Mouse (Mus musculus): Measurements from ENCODE around the gene 1700029I15Rik. TPM values are rescaled to one million over a fixed set of nuclear protein-coding genes. Genes with fewer than 3 reads are reported as not detected.
A peak's percentile ranks its signal among the peaks of the same experiment; 100 is the strongest.

1700029I15Rik gene
- polyA plus RNA-seq, 1 experiment from 2014 or later, result 1.5 TPM

GRCm38 (mm10) chr2:92431611-92432179, 49.4 kb downstream of the 1700029I15Rik start:
- Histone ChIP-seq H3K27me3 (ENCODE audit: control insufficient read depth, insufficient read depth, low read length) (peaks cover 6% of the 10 kb centered on the region; the same call in 1 of the 2 replicates), H3K27ac (replicated peaks in 1 of 2; ENCODE audit: control insufficient read depth in 1 of 2, insufficient read depth in 1 of 2, low read depth in 2 of 2, low read length in 2 of 2) (peak overlapping the region; percentile 3 to 61; a peak in 3 of 4 replicates), H3K9me3 (ENCODE audit: control insufficient read depth, low read length) (peaks cover 3% of the 10 kb centered on the region; the same call in 1 of the 2 replicates), H3K4me3 (ENCODE audit: control insufficient read depth in 1 of 2, insufficient read depth in 1 of 2, low read depth in 1 of 2, low read length in 2 of 2) (peak overlapping the region; percentile 21 to 76), H3K4me1 (ENCODE audit: control insufficient read depth in 2 of 2, insufficient read depth in 2 of 2, low read length in 2 of 2) (peaks cover 40 to 64% of the 10 kb centered on the region in 2 experiments), H3K9ac (ENCODE audit: low read length) (peak overlapping the region; percentile 64), H3K36me3 (ENCODE audit: control insufficient read depth, insufficient read depth, low read length) (no peaks in the 10 kb centered on the region), H3K4me2 (ENCODE audit: low read length) (peak overlapping the region; percentile 93)
- ATAC-seq (ENCODE audit: insufficient number of reproducible peaks, insufficient read depth, low FRiP score, low read depth), result no peak
- 25% methylated on average over 11 of the region's 11 CpGs for WGBS

DNA sequence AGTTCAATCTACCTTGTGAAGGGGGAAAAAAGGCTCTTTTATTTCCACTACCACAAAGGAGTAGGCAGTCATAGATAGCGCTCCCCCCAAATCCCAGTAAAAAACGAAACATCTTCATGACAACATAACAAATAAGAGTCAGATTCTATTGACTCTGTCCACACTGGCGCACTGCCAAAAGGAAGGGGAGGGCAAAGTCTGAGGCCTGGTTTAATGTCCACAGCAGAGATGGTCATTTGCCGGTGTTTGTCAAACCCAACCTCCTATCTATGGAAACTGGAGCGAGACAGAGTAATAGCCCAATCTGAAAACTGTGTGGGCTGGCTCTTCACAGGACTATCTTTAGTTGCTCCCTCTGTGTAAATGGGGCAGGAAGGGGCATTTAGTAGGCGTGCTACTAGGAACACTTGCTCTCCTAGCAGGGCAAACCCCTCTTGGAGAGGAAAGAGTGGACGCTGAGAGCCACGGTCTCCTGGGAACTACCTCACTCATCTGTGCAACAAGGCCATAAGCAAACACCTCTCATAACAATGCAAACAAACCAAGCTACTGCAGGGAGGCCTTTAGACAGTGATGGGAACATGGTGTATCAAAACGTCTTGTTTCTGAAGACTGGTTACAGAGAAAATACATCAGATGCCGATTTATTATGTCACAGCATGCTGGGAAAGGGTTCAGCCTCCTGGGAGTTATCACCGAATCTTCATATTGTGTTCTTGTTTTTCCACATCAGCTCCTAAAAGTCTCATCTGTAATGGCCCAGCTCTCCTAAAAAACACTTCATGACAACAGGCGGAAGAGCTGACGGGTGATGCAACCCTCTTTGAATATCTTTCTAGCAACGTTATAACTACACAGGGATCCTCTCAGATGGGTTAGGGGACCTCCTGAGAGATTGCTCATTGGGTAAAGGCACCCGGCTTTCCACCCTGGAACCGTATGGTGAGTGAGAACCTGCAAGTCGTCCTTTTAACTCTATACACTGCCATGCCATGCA, 50.3 kb downstream of the 1700029I15Rik start:
- H3K27ac ChIP-seq (replicated peaks in 1 of 2; ENCODE audit: control insufficient read depth in 1 of 2, insufficient read depth in 1 of 2, low read depth in 2 of 2, low read length in 2 of 2), result no peak overlapping the region; a peak in 1 of 4 replicates

GRCm38 (mm10) chr2:92433578-92434374, 51.4 kb downstream of the 1700029I15Rik start, which contains the start of gene Cry2:
TSS of gene Cry2 (minus strand) at chr2:92434043.
- Histone ChIP-seq H3K36me3 (ENCODE audit: control insufficient read depth, insufficient read depth, low read length) (no peaks in the 10 kb centered on the region), H3K4me1 (ENCODE audit: control insufficient read depth in 2 of 2, insufficient read depth in 2 of 2, low read length in 2 of 2) (peaks cover 32 to 46% of the 10 kb centered on the region in 2 experiments)

More for the DNA sequence above, 50.3 kb downstream of the 1700029I15Rik start:
- Histone ChIP-seq H3K4me2 (ENCODE audit: low read length) (peak overlapping the region; percentile 93), H3K27me3 (ENCODE audit: control insufficient read depth, insufficient read depth, low read length) (peaks cover 6% of the 10 kb centered on the region; the same call in 1 of the 2 replicates), H3K9me3 (ENCODE audit: control insufficient read depth, low read length) (peaks cover 3% of the 10 kb centered on the region; the same call in 1 of the 2 replicates), H3K36me3 (ENCODE audit: control insufficient read depth, insufficient read depth, low read length) (no peaks in the 10 kb centered on the region), H3K4me1 (ENCODE audit: control insufficient read depth in 2 of 2, insufficient read depth in 2 of 2, low read length in 2 of 2) (peaks cover 39 to 56% of the 10 kb centered on the region in 2 experiments), H3K9ac (ENCODE audit: low read length) (peak overlapping the region; percentile 88), H3K4me3 (ENCODE audit: control insufficient read depth in 1 of 2, insufficient read depth in 1 of 2, low read depth in 1 of 2, low read length in 2 of 2) (peak overlapping the region; percentile 76 to 93)
- ATAC-seq (ENCODE audit: insufficient number of reproducible peaks, insufficient read depth, low FRiP score, low read depth), result no peak
- 42% methylated on average over 17 of the region's 17 CpGs for WGBS

GRCm38 (mm10) chr2:92434375-92434745, 52.0 kb downstream of the 1700029I15Rik start:
- Histone ChIP-seq H3K27ac (replicated peaks in 1 of 2; ENCODE audit: control insufficient read depth in 1 of 2, insufficient read depth in 1 of 2, low read depth in 2 of 2, low read length in 2 of 2) (no peak overlapping the region), H3K4me1 (ENCODE audit: control insufficient read depth in 2 of 2, insufficient read depth in 2 of 2, low read length in 2 of 2) (peaks cover 30 to 44% of the 10 kb centered on the region in 2 experiments)
- no peak for ATAC-seq (ENCODE audit: insufficient number of reproducible peaks, insufficient read depth, low FRiP score, low read depth)

More at GRCm38 (mm10) chr2:92433578-92434374, 51.4 kb downstream of the 1700029I15Rik start, which contains the start of gene Cry2:
- WGBS, result under 1% methylated on average over 76 of the region's 76 CpGs
- peak within 1 kb of the TSS; percentile 76 to 93 for H3K4me3 ChIP-seq (ENCODE audit: control insufficient read depth in 1 of 2, insufficient read depth in 1 of 2, low read depth in 1 of 2, low read length in 2 of 2)
- H3K9ac ChIP-seq (ENCODE audit: low read length), result peak within 1 kb of the TSS; percentile 88
- peak; percentile 99 for ATAC-seq (ENCODE audit: insufficient number of reproducible peaks, insufficient read depth, low FRiP score, low read depth)
- H3K4me2 ChIP-seq (ENCODE audit: low read length), result peak within 1 kb of the TSS; percentile 93
- H3K27me3 ChIP-seq (ENCODE audit: control insufficient read depth, insufficient read depth, low read length), result peaks cover 6% of the 10 kb centered on the region
- peaks cover 3% of the 10 kb centered on the region; the same call in 1 of the 2 replicates for H3K9me3 ChIP-seq (ENCODE audit: control insufficient read depth, low read length)
- peak within 1 kb of the TSS; percentile 53 to 56; a peak in 3 of 4 replicates for H3K27ac ChIP-seq (replicated peaks in 1 of 2; ENCODE audit: control insufficient read depth in 1 of 2, insufficient read depth in 1 of 2, low read depth in 2 of 2, low read length in 2 of 2)

DNA sequence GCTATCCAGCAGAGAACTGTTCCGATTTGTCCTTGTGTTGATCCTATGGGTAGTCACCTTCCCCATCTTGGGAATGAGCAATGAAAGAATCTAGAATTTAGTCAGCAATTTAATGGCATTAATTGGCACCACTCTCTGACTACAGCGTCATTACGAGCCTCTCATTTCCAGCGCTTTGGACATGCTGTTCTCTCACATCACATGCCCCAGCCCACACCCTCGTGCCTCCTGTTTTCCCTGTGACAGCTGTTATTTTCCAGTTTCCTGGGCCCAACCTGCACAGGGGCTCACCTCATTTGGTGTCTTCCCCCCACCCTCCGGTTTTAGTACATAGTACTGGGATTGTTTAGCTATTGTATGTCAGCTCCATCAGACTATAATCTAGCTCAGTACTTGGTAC, 52.7 kb downstream of the 1700029I15Rik start:
- Histone ChIP-seq H3K4me2 (ENCODE audit: low read length) (peak overlapping the region; percentile 93; the same call in 1 of the 2 replicates), H3K4me1 (ENCODE audit: control insufficient read depth in 2 of 2, insufficient read depth in 2 of 2, low read length in 2 of 2) (peaks cover 23 to 37% of the 10 kb centered on the region in 2 experiments), H3K27me3 (ENCODE audit: control insufficient read depth, insufficient read depth, low read length) (peaks cover 6% of the 10 kb centered on the region), H3K27ac (replicated peaks in 1 of 2; ENCODE audit: control insufficient read depth in 1 of 2, insufficient read depth in 1 of 2, low read depth in 2 of 2, low read length in 2 of 2) (no peak overlapping the region), H3K36me3 (ENCODE audit: control insufficient read depth, insufficient read depth, low read length) (no peaks in the 10 kb centered on the region), H3K9me3 (ENCODE audit: control insufficient read depth, low read length) (peaks cover 3% of the 10 kb centered on the region; the same call in 1 of the 2 replicates), H3K4me3 (ENCODE audit: control insufficient read depth in 1 of 2, insufficient read depth in 1 of 2, low read depth in 1 of 2, low read length in 2 of 2) (no peak overlapping the region), H3K9ac (ENCODE audit: low read length) (no peak overlapping the region)
- WGBS, result 48% methylated on average over 6 of the region's 6 CpGs
- no peak for ATAC-seq (ENCODE audit: insufficient number of reproducible peaks, insufficient read depth, low FRiP score, low read depth)

More at GRCm38 (mm10) chr2:92434375-92434745, 52.0 kb downstream of the 1700029I15Rik start:
- H3K9ac ChIP-seq (ENCODE audit: low read length), result peak overlapping the region; percentile 38
- H3K4me2 ChIP-seq (ENCODE audit: low read length), result peak overlapping the region; percentile 93
- peak overlapping the region; percentile 47 to 76 for H3K4me3 ChIP-seq (ENCODE audit: control insufficient read depth in 1 of 2, insufficient read depth in 1 of 2, low read depth in 1 of 2, low read length in 2 of 2)
- peaks cover 3% of the 10 kb centered on the region; the same call in 1 of the 2 replicates for H3K9me3 ChIP-seq (ENCODE audit: control insufficient read depth, low read length)
- no peaks in the 10 kb centered on the region for H3K36me3 ChIP-seq (ENCODE audit: control insufficient read depth, insufficient read depth, low read length)
- WGBS, result 8% methylated on average over 12 of the region's 12 CpGs
- peaks cover 6% of the 10 kb centered on the region for H3K27me3 ChIP-seq (ENCODE audit: control insufficient read depth, insufficient read depth, low read length)

Measured in heart, embryonic 14.5 days (tissue).